Mouse (Mus musculus) CH12F3 (cell line): ENCODE measurements at regions not wholly inside any gene's neighbourhood (a gene's known extent, or its start where the extent isn't known, plus 50 kb on each side); places are given as distances from the start of the nearest gene placed in this dataset.

Experiments
- in situ Hi-C: fragments of 300-500 bp; cut with MboI; formaldehyde crosslinking; loops from 2 replicates; pipeline ENCODE4 v1.14.3; 2020; ENCODE audit warnings: low sequenced_read_pairs

DNA sequence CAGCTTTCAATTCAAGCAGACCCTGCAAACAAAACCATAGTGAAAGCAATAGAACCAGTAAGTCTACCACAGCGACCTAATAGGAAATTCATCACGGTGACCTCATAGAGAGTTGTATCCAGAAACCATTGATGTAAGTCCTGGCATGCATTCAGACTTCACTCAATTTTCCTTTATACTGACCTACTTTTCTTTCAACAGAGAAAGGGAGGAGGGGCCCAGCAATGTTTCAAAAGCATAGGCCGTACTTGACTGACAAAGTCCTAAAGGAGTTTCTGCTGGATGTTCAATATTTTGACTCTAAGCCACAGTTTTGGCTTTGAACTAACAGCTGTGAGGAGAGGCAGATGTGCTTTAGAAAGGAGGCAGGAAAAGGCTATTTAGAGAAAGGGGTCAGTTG is 88.4 kb downstream of the AI593442 start:
- in situ Hi-C loops: no loop called here

DNA sequence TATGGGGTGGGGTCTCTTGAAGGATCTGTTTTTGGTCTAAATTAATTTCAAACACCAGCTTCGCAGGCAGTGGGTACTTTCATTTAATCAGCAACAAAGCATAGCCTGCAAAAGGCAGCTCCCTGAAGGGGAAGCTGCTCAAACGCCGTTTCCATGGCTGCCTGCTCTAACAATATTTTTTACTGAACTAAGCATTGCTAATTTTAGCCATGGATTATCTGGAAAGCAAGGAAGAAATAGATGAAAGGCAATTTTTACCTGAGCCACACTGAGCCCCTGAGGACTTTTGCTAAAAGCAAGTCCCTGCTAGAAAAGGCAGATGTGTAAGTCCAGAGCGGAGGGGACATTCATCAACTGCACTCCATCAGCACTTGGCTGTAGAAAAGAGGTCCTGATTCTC is 105.5 kb downstream of the AI593442 start:
- in situ Hi-C loops: no loop called here

DNA sequence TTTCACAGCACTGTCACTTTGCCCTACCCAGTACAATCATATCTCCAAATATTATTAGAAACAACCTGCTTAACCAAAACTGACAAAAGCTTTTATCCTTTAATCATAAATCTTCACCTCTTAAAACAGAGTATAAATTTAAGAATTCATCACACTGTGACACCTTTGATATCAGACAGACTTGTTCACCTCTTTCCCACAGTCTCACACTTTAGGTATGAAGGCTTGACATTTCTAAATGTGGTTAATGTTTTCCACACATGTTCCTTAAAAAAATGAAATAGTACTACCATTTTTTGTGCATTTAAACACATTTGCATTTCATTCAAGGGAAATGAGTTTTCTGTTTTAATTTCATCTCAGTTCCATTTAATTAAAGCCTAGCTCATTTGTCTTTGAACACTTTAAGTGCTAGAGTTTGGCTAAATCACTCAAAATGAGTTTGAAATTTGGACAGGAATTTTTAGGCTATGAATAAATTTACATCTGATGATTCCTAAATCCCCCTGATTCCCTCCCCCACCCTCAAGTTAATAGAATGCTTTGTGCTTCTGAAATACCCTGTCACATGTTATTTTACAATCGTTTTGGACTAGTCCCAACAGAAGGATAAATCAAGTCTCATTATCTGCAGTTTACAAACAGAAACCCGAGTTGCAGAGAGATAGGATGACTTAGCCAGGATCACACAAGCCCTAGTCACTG is 127.9 kb downstream of the AI593442 start:
- in situ Hi-C loops: no loop called here

DNA sequence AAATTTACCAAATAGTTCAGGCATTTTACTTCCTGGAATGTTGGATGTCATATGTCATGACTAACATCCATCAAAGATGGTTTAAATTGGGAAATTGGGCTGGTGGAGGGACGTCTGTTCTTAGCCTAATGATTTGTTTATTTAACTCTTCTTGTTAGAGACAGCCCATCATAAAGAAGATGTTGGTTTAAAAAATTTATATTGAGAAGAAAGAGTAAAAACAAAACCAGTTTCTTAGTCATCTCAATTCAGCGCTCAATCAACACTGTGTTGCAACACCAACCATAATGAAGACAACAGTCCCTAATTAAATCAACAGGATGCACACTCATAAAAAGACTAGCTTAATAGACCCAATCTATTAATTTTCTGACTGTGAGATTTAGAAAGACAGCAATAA is 133.5 kb downstream of the AI593442 start:
- in situ Hi-C loops: no loop called here

DNA sequence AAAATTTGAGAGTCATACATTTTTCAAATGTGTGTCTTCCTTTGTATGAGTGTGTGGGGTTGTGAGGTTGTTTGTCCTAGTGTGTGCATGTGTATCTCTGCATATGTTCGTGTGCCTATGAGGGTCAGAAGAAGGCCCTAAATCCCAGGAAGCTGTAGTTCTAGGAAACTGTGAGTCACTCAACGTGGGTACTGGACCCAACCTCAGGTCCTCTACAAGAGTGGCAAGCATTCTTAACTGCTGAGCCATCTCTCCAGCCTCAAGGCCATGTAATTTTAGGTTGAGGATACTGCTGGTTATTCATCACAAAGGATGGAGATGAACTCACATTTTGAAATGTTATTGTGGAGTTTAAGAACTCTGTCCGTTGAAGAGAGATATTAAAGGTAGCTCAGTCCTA is 140.5 kb downstream of the AI593442 start:
- in situ Hi-C loops: no loop called here

DNA sequence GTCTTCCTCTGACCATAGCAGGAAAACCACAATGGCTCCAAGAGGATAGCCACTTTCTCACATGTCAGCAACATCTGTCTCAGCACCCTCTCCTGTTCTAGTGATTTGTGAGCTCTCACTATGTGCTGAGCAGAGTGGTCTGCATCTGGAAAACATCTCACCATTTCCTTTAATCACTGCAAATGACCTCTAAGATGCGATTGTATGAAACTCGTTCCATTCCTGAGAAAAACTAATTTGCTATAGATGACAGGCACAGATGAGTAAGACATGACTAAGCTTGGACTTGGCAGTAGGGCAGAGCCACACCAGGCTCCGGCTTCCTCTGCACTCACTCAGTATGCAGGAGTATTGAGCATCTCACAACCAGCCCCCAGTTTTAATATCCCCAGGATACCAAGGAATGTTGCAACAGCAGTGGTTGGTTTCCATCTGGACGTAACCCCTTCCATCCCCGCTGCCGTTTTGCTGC is 150.1 kb downstream of the AI593442 start:
- in situ Hi-C loops: no loop called here

DNA sequence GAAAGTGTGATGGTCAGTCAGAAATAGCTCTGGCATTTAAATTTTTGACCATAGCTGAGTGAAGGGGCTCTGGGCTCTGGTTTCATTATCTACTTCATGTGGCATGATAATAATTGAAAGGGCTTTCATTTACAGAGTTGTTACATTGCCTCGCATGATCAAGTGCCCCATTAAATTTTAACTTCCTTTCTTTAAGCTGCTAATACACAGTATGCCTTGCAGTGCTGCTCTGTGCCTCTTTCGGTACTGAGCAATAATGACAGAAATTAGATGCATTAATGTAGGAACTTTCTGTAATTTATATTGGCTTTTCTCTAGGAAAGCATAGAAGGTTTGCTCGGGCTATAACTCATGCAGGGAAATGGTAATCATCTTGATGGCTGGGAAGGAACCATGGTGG is 179.1 kb downstream of the AI593442 start:
- in situ Hi-C loops: no loop called here

DNA sequence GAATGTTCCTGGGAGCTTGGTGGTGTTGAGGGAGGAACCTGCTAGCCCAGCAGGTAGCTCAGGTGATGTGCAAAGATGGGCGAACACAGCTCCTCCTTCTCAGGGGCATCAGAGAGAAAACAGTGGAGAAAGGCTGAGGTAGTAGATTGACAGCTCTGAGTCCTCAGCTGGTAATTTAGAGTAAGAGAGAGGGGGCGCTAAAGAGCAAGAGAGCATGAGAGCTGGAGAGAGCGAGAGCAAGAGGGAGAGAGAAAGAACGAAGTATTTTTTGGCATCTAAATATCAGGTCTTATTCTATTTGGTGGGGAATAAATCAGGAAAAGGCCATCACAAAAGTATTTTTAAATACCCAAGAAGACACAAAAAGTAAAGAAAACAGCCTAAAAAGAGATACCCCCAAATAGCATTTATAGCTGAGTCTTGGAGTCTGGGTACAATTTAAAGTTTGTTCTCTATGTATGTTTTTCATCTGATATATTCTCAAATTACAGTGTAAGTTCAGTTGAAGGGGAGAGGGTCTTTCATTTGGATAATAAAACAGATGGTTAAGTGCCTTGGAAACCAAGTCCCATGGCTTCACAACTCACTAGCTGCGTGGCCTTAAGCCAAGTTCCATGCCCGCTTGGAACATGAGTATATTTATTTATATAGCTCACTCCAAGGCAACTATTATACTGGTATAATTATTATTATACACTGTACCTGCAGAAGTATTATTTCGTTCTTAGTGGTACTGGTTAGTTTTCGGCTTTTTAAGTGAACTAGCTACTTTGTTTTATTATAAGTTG is 183.9 kb downstream of the AI593442 start:
- in situ Hi-C loops: no loop called here

DNA sequence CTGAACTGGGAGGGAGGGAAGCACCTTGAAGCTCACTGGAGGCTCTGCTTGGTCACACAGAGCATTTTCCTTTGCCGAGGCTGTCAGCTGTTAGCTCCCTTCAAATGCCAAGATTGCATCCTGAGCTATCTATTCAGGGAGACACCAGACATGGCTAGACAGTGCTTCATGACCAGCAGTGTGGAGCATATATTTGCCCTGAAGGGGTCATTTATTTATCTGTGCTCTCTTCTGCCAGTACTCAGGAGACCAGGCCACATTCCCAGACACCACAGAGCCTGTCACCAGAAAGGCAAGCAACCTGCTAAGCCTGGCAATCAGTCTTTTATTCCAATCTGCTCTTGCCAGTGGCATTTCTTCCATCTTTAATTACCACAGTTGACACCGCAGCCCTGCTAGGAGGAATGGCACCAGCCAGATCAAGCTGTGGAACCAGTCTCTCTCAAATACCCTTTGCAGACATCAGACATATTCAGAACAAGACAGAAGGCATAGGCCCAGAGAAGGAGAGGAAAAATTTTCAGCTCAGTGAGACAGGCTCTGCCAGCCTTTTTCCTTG is 186.6 kb downstream of the AI593442 start:
- in situ Hi-C loops: no loop called here

DNA sequence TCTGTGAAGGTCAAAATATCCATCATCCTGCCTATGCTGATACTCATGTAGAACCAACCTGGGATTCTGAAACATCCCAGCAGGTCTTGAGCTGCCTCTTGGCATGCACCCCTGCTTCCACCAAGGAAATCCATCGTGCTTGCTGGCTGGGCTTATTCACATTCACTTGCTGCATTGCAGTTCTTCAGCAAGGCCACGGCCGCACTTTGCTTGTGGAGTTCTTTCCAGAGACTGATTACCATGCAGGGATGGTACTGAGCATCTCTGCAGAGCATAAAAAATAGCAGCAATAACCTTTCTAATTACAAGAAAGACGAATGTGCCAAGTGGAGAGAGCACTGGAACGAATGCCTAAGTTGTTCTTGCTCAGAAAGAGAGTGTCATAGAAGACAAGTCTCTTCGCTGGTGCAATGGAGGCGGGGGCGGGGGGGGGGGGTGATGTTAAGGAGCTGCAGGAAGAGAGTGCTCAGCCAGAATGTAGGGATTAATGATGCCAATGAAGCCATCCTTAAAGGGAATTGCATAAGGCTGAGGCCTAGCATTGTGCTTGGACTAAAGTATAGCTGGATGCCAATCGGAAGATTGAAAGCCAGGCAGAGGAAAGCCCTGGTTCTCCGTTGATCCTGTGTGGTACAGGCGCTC is 205.9 kb downstream of the AI593442 start:
- in situ Hi-C loops: no loop called here

DNA sequence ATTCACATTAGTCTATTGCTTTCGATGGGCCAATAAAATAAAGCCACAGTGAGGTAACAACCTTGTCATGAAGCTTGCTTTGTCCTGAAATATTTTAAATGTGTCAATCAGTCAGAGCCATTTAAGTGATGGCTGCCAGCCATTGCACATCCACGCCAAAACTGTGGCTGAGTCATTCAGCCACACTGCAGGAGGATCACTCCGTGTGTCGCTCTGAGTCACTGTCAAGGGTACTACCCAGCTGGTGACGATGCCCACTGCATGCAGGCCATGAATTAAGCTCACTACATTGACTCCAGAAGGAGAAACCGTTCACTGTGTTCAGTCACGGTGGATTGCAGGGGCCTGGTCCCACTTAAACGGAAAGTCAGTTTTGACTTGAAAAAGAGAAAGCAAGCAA is 206.7 kb downstream of the AI593442 start:
- in situ Hi-C loops: no loop called here

DNA sequence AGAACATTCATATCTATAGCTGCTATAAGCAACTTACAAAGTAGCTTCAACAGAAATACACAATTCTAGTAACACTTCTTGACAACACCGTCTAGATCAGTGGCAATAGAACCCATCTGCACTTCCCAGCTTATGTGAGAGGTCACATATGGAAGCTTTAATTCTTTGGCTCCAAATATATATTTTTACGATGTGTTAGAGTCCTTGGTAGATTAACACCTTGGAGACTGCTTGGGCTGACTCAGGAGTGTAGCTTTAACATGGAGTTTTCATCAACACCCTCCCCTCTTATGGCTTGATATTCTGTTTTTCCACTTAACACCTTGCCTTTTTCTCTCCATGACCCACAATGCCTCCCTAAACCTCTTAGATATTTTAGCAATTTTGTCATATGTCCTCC is 221.1 kb downstream of the AI593442 start:
- in situ Hi-C loops: no loop called here

DNA sequence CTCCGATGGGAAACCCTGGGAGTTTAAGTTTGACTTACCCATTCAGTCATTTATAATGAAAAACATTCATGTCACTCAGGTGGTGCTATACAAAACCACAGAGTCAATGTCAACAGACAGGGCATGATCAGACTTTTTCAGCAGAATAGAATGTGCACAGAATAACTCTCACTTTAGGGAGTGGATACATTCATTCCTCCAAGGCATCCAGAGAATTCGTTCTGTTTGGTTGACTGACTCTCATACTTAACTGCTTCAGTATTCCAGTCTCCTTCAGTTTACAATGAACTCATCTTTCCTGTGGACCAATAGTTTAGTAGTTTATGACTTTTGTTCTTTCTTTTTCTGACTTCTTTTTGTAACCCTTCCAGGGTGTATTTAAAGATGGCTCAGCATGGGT is 225.1 kb downstream of the AI593442 start:
- in situ Hi-C loops: no loop called here

DNA sequence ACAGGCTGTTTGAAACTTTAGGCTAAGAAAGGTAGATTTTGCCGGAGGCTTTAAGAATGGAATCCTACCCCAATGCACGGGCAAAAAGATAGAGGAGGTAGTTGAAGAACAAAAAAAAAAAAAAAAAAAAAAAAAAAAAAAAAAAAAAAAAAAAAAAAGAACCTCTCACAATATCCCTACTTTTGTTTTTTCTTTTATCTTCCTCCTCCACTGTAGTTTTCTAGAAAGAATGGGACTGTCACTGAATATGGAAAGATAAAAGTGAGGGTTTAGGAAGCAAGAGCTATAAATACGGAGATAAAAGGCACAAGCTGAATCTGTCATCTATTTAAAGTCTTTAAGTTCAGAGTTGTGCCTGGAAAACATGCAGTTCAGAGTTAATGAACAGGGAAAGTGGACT is 227.8 kb downstream of the AI593442 start:
- in situ Hi-C loops: no loop called here

DNA sequence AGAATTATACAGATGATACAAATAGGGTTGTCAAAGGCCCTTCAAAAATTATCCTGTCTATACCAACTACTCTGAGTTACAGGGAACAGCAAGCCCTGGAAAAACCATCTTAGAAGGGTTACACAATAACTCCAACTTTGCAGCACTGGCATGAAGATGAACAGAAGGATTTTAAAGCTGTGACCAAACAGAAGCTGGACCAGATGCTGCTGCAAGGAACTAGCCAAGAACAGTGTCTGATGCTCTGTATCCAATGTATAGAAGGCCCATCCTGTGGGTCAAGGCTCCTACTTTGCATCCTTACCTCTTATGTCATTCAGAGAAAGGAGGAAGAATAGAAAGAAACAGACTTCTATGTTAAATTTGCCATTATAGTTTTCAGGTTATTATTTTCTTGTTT is 231.3 kb downstream of the AI593442 start:
- in situ Hi-C loops: no loop called here

DNA sequence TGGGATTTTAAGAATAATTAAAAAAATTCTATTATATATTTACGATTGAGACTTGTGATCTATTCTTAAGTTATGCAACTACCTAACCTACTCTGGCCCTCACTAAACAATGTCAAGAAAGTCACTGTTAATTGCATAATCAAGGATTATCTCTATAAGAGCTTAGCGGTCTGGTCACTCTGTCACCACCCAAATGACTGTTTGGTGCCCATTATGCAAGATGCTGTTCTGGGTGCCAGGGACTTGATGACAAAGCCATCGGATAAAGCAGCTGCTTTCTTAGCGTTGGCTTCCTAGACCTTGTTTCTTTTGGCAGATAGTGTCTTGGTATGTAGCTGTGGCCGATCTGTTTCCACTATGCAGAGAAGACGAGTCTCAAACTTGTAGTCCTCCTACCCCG is 236.4 kb downstream of the AI593442 start:
- in situ Hi-C loops: no loop called here

DNA sequence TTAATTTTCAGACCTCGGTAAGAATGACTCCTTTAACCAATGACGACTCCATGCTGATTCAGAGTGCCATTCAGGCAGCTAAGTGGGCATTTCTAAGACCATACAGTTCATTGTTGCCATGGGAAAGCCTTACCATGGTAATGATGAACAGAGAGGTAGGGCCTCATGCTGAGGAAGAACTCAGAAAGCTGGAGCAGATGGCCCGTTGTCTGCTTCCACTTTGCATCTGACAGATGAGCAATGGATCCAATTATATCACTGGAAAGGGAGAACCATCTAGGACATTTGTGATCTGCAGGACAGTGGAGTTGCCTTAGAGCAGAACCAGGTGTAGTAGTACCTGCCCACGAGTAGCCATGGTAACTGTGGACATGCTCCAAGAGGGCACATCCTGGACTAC is 245.4 kb downstream of the AI593442 start:
- in situ Hi-C loops: no loop called here

DNA sequence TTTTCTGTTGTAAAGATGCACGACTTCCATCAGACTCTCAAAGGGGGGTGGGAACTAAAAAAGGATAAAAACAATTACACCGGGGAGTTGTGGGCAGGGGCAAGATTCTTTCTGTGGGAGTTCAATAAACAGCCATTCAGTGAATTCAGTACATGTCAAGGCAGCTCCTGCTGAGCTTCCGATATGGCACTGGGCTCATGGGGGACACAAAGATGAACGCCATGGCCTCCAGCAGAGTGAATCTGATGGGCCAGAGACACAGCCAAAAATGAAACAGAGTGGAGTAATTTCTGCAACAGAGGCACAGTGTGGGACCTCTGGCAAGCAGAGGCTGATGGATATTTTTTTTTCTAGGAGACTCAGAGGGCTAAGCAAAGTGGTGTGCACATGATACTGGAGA is 254.2 kb downstream of the AI593442 start:
- in situ Hi-C loops: no loop called here

DNA sequence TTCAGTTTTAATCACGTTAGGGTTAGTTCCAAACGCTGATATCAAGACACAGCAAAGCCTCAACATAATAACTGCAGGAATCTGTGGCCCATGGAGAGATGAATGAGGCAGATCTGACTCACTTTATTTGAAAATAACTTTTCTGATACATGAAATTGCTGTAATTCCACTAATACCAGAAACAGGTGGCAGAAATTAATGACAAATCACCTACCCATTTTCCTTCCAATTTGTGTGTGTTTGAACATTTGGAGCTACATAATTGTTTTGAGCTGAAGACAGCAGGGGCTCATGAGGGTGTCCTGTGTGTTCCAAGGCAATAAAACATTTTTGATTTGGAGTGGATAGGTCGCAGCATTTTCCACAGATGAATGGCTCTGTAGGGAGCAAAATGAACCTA is 254.2 kb upstream of the Zc3h12c start:
- in situ Hi-C loops: no loop called here

DNA sequence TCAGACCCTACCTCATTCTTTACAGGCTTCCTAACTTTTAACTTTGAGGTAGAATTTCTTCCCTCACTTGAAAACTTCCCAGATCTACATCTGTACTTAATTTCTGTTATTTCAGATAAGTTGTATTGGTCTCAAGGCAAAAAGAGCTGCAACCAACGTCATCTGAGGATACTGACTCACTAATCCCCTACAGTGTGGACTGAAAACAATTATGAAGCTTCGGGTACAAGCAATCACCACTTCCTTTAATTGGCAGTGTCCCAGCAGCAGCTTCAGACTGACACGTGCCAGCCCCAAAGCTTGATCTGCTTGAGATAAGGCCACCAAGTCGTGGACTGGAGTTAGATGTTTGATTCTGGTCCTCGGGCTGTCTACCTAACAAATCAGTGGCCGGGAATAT is 247.3 kb upstream of the Zc3h12c start:
- in situ Hi-C loops: no loop called here

DNA sequence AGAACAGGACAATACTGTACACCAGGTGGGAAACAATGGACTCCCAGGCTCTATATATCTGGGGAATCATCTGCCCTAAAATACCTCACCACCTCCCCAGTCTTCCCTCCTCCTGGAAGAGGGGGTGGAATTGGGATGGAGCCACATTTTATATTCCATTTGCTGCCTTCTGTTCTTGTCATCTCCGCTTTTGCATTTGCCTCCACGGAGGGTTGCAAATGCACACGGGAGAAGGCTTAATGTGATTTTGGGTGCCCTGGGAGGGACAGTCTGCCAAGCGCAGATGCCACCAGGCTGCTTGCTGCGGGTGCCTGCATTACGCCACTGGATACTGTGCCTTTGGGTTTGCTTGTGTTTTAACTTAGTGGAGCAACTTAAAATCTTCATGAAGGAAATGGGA is 239.5 kb upstream of the Zc3h12c start:
- in situ Hi-C loops: no loop called here

DNA sequence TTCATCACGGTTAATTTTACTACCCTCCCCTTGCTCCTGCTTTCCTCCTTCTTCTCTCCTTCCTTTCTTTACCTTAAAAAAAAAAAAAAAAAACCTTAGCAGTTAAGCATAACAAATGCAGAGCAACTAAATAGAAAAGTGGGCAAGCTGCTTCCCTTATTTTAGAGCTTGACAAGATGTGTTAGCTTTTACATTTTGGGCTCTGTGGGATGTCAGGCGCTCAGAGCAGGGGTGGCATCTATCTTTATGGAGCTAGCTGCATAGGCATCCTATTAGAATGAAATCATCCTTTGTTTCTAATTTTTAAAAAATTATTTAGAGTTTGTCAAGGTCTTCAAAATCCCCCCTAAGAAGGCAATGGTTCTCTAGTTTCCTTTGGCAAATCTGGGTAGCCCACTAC is 234.1 kb upstream of the Zc3h12c start:
- in situ Hi-C loops: no loop called here
